Mouse (Mus musculus) right cerebral cortex, postnatal 4 days (tissue): Measurements from ENCODE around the gene Tcl1b1.
A peak's percentile ranks its signal among the peaks of the same experiment; 100 is the strongest.
"Not testable (repeated sequence)": the region's sequence is repeated elsewhere in the genome, so short reads cannot be mapped to it uniquely, and the experiment has no call there.

ENCODE experiments used
- DNase-seq: peaks from one replicate; pipeline ENCODE4 v3.0.0-alpha.2; 2022

Tcl1b1 gene

GRCm38 (mm10) chr12:105159390-105159789 lies at the start of gene Tcl1b1:
Gene Tcl1b1, plus strand, starts transcription at chr12:105159690.
- DNase-seq = no peak

DNA sequence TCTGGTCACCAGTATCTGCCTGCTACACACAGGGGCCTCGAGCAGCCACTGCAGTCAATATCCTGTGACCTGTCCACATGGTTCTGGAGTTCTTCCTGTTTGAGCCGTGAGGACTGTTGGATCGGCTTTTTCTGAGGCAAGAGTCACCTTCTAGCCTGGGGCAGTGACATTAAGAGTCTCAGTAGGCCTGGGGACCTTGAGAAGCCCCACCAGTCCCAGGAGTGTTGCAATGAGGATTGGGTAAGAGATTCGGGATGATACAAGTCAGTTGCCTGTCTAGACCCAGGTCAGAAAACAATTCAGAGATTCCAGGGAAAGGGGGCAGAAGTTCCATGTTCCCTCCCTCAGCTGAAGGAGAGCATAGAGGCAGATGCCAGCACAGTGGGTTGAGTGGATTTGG lies 49.7 kb upstream of the Tcl1b1 start:
- DNase-seq = no peak

- DNase-seq = no peak
Measured at GRCm38 (mm10) chr12:105112321-105112988, 47.0 kb upstream of the Tcl1b1 start.

- no peak for DNase-seq
Measured at GRCm38 (mm10) chr12:105116648-105117047, 42.8 kb upstream of the Tcl1b1 start.

DNA sequence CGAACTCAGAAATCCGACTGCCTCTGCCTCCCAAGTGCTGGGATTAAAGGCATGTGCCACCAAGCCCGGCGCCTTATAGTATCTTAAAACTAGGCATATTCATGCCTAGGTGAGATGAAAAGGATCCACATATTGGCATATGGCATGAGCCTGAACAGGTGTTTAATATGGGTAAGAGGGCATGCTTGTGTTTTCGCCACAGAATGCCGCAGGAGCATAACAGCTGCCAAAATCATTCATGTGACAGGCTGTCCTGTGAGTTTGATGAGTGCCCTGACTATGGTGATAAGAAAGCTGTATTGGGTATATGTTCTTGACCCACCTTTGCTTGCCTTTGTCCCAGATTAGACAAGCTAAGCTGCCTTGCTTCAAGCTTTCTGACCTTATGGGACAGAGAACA lies 34.1 kb upstream of the Tcl1b1 start:
- DNase-seq = no peak

DNA sequence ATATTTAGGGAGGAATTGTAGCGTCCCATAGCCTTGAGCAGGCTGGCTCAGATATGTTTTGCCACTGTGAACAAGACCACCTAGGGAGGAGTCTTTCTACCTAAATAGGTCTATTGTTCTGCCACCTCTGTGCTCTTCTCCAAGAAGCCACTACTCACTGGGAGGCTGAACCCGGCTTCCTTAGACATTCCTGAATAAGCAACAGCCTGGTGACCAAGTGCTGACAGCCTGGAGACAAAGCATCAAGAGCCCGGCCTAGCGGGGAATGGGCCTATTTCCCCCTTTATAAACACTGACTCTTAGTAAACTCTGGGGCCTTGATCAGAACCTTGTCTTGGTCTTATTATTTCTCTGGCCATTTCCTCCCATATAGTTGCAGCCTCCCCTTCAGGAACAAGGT lies 33.0 kb upstream of the Tcl1b1 start:
- DNase-seq = no peak

DNA sequence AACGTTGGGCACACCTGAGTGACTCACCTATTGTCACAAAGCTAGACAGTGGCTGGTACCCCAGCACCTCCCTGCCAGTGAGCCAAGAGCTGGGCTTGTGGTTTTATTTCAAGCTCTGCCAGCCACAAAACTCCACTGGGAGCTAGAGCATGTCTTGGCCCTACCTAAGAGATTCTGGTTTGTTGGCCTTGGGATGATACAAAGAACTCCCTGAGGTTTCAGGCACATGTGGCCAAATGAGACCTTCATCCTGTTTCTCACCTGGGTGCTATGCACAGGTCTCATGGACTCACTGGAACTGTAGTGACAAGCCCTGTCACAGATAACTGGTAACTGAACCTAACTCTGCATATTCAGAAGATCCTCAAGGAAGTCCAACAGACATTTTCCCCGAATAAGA lies 31.9 kb upstream of the Tcl1b1 start:
- DNase-seq = no peak

DNA sequence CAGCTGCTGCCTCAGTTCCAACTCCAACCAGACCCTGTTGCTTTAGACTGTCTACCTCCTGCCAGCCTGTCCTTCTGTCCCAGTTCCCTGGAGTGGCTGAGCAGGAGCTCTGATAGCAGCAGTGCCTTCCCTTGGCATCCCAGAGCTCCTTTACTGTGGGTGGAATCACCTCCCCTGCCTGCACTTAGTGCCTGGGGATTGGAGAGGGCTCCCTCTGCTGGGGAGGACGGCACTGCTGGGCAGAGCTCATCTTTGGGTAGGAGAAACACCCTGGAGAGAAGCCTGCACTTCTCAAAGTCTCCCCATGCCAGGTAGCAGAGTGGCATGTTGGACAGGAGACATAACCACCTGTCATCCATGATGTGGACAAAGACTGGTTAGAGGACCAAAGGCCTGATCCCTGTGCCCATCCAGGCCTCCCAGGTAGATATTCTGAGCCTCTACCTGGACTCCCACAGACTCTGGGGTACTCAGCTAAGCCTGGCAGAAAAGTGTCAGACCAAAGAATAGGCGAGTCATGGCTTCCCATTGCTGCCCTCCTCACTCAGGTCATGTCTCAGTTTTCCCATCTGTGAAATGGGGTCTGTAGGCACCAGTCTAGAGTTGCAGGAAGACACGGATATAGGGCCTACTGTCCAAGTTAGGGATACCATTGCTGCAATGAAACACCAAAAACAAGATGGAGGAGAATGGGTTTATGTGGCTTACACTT lies 29.8 kb upstream of the Tcl1b1 start:
- not testable (repeated sequence) for DNase-seq

- DNase-seq = not testable (repeated sequence)
Measured at GRCm38 (mm10) chr12:105134167-105134566, 25.3 kb upstream of the Tcl1b1 start.

DNA sequence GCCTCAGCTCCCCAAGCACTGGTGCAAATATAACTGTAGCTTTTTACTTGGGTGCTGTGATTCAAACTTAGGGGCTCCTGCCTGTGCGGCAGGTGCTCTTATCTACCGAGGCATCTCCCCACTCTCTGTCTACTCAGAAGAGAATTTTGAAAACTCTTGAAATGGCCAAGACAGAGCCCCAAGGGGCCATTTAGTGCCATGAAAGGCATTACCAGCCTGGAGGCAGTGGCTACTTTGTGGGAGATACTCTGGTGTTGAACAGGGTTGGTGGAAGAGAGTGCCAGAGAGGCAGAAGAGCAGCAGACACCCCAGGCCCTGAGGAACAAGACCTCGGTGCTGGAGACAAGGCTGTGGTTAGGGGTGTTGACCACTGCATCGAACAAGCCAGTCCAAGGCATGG lies 24.7 kb upstream of the Tcl1b1 start:
- not testable (repeated sequence) for DNase-seq

DNA sequence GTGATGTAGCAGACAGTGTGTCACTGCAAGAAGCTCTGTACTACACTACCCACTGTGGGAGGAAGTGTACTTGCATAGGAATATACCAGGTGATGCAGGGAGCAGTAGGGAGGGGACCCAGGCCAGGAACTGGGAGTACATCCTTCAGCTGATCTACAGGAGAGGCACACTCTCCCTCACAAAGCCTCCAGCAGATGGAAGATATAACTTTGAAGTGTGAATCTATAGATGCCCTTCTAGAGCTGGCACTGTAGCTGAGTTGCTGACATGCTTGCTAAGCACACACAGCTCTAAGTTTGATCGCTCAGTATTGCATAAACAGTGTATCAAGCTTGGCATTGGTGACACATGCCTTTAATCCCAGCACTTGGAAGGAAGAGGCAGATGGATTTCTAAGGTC lies 21.8 kb upstream of the Tcl1b1 start:
- DNase-seq = not testable (repeated sequence)

DNA sequence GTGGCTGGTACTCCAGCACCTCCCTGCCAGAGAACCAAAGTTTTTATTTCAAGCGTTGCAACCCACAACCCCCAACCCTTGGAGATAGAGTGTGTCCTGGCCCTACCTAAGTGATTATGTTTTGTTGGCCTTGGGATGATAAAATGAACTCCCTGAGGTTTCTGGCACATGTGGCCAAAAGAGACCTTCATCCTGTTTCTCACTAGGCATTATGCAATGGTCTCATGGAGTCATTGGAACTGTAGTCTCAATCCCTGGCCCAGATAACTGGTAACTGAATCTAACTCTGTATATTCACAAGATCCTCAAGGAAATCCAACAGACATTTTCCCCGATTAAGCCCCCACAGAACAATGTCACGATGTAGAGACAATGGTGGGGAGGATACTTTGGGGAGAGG lies 16.4 kb upstream of the Tcl1b1 start:
- DNase-seq = no peak

DNA sequence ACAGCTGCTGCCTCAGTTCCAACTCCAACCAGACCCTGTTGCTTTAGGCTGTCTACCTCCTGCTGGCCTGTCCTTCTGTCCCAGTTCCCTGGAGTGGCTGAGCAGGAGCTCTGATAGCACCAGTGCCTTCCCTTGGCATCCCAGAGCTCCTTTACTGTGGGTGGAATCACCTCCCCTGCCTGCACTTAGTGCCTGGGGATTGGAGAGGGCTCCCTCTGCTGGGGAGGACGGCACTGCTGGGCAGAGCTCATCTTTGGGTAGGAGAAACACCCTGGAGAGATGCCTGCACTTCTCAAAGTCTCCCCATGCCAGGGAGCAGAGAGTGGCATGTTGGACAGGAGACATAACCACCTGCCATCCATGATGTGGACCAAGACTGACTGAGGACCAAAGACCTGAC lies 14.6 kb upstream of the Tcl1b1 start:
- DNase-seq = not testable (repeated sequence)

DNA sequence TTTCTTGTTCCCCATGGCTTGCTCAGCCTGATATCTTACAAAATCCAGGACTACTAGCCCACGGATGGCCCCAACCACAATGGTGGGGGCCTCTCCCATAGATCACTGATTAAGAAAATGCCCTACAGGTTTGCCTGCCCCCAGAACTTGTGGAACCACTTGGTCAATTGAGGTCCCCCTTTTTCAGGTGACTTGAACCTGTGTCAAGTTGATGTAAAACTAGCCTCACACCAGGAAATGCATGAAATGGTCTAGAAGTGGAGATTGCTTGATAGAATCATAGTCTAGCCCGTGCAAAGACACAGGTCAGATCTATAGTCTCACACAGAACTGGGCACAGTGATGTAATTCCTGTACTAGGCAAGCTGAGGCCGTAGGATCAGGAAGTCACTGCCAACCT lies 13.8 kb upstream of the Tcl1b1 start, which contains the start of gene Tcl1b2:
Gene Tcl1b2 (plus strand): TSS at position 301 of the 400 bp plus-strand sequence.
- no peak for DNase-seq

DNA sequence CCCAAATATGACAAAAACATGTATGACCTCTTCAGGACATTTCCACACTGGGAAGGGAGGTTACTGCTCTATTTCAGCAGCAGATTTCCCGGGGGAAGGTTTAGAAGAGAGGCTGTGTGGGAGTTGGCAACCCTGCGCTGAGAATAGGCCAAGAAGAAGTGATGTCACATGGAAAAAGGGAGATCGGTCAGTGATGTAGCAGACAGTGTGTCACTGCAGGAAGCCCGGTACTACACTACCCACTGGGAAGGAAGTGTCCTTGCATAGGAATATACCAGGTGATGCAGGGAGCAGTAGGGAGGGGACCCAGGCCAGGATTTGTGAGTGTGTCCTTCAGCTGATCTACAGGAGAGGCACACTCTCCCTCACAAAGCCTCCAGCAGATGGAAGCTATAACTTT lies 4.2 kb upstream of the Tcl1b1 start:
- DNase-seq = not testable (repeated sequence)

DNA sequence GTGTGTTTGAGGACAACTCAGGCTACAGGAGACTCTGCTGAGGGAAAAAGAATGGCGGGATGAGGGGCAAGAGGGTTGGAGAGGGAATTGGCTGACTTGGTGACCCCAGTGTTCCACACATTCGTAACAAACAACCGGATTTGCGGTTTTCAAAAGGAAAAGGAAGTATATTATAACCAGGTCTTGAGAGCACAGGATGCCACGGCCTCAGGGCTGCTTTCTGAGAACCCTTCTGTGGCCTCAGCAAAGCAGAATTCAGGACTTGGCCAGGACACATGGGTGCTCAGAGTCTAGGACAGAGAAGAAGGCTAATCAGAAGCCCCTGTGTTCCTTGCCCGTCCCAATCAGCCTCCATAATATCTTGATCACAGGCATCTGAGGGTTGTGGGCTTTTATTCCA lies 648 bp upstream of the Tcl1b1 start:
- no peak for DNase-seq

DNA sequence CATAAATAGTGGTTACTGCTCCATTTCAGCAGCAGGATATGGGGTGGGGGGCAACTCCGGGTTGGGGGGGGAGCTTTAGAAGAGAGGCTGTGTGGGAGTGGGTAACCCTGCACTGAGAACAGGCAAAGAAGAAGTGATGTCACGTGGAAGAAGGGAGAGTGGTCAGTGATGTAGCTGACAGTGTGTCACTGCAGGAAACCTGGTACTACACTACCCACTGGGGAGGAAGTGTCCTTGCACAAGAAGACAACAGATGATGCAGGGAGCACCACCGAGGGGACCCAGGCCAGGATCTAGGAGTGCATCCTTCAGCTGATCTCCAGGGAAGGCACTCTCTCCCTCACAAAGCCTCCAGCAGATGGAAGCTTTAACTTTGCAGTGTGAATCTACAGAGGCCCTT lies 7.2 kb downstream of the Tcl1b1 start:
- DNase-seq = no peak

- DNase-seq = no peak
Measured at GRCm38 (mm10) chr12:105173366-105173765, 13.9 kb downstream of the Tcl1b1 start.

DNA sequence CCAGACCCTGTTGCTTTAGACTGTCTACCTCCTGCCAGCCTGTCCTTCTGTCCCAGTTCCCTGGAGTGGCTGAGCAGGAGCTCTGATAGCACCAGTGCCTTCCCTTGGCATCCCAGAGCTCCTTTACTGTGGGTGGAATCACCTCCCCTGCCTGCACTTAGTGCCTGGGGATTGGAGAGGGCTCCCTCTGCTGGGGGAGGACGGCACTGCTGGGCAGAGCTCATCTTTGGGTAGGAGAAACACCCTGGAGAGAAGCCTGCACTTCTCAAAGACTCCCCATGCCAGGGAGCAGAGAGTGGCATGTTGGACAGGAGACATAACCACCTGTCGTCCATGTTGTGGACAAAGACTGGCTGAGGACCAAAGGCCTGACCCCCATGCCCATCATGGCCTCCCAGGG lies 14.8 kb downstream of the Tcl1b1 start:
- peak; percentile 53 for DNase-seq

DNA sequence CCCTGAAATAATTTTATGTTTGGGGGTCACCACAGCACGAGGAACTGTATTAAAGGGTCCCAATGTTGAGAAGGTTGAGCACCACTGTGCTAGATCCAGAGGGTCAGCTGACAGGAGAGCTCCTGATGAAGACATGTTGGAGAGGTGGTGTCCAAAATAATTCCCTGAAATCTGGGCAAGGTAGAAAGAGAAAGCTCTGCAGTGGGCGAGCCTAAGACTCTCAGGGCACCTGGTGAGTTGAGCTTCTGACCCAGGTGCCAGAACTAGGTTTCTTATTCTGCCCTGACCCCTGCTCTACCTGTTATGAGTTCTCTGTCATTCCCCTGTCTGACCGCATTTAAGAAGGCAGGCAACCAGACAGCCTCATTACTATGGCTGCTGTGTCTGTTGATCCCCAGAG lies 16.6 kb downstream of the Tcl1b1 start, which contains the start of gene Tcl1b5:
Gene Tcl1b5 (plus strand): TSS at position 301 of the 400 bp plus-strand sequence.
- not testable (repeated sequence) for DNase-seq

GRCm38 (mm10) chr12:105181040-105181644 lies 21.7 kb downstream of the Tcl1b1 start:
- DNase-seq = not testable (repeated sequence)

GRCm38 (mm10) chr12:105188980-105189379 lies 29.5 kb downstream of the Tcl1b1 start:
- peak; percentile 6 for DNase-seq

GRCm38 (mm10) chr12:105190743-105191142 lies 31.3 kb downstream of the Tcl1b1 start, which contains the start of gene Tcl1b3:
Gene Tcl1b3, plus strand, starts transcription at chr12:105191043.
- not testable (repeated sequence) for DNase-seq
